Mouse (Mus musculus): Measurements from ENCODE around the gene H2-DMb1.

DNA sequence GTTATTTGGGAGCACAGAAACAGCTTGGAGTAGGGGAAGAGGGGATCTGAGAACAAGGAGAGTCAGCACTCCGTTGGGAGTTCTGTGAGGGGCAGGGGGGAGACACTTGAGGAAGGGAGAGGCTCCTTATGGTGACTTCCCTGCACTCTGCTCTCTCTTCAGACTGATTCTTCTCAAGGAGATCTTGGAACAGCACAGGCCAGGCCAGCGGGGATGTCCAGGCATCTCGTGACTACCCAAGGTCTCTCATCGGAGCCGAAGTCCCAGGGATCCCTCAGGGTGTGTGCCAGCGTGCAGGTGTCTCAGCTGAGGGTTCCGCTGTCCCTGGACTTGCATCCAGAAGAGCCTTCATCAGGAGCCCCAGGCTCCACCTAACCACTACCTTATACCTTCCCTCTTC is 14.2 kb upstream of the H2-DMb1 start:
- TF ChIP-seq CTCF (IDR thresholded peaks at IDR 0.05) (no peak), EP300 (IDR thresholded peaks at IDR 0.05) (no peak)

All from lung, postnatal 0 days (tissue).